Mouse (Mus musculus): Measurements from ENCODE around the gene Gbp8. TPM values are rescaled to one million over a fixed set of nuclear protein-coding genes. Genes with fewer than 3 reads are reported as not detected.
"Not testable (repeated sequence)": the region's sequence is repeated elsewhere in the genome, so short reads cannot be mapped to it uniquely, and the experiment has no call there.

The Gbp8 gene
- total RNA-seq, 2 experiments from 2014 or later = 0.11 to 0.19 TPM

DNA sequence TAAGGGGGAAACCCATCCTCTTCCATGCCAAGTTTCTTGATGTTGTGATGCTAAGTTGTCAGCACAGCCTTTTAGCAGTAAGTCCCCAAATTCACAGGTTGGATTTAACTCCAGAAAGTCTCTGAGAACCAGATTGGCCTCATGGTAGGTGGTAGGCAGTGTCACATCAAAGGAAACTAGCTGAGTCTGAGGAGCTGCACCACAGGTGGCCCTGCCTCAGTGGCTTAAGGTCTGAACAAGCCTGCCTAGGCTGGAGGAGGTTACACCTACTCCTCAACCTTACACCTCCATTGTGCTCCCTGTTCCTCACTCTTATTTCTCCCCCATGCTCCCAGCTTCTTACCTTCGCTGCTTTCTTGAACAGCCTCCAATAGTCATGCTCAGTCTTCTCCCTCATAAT is 76.0 kb downstream of the Gbp8 start:
- DNase-seq = no peak
- intact Hi-C loops (cut with DNase I) = no loop called here

DNA sequence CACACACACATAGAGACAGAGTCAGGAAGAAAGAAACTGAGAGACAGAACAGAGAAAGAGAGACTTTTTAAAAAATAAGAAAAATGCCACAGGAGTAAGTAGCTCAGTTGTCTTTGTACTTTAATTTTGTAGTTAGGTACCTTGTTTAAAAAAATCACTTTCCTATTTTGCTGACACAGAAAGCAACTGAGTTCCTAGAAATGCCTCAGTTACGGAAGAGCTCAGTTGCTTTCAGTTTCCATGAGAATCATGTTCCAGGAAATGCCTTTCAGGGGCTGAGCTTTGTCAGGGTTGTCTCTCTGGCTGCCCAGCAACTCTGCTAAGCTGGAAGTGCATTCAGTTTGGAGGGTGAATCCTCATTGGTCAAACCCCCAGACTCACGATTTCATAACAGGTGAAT is 76.9 kb downstream of the Gbp8 start:
- intact Hi-C loops (cut with DNase I); DNase-seq: not testable (repeated sequence)

DNA sequence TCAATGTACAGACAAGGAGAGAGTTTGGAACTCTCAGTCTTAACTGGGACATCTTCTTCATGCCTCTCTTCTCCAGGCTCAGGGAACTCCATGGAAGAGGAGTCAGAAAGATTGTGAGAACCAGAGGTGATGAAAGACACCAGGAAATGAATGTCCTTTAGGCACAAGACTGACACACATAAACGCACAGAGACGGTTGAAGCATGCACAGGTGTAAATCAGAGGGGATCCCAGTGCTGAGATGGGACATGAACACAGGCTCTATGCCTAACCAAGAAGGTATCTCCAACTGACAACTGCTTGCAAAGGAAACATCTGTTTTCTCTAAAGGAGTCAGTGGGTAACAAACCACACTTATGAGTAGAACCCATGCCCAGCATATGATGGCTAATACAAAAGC is 79.1 kb downstream of the Gbp8 start:
- intact Hi-C loops (cut with DNase I) = no loop called here

DNA sequence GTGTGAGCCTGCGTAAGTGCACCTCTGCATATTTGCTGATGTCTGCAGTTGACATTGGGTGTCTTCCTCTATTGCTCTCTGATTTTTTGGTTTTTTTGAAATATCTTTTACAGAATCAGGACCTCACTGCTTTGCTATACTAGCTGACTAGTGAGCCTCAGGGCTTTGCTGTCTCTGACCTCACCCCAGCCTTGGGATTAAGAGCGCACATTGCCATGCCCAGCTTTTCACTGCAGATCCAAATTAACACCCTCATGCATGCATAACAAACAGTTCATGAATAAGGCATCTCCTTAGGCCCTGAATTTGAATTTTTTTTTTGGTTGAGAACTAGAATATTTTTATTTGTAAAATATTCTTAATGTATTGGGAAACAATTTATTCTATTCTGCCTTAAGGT is 84.1 kb downstream of the Gbp8 start:
- no peak for DNase-seq
- intact Hi-C loops (cut with DNase I) = no loop called here

More for the DNA sequence above, 79.1 kb downstream of the Gbp8 start:
- no peak for DNase-seq

DNA sequence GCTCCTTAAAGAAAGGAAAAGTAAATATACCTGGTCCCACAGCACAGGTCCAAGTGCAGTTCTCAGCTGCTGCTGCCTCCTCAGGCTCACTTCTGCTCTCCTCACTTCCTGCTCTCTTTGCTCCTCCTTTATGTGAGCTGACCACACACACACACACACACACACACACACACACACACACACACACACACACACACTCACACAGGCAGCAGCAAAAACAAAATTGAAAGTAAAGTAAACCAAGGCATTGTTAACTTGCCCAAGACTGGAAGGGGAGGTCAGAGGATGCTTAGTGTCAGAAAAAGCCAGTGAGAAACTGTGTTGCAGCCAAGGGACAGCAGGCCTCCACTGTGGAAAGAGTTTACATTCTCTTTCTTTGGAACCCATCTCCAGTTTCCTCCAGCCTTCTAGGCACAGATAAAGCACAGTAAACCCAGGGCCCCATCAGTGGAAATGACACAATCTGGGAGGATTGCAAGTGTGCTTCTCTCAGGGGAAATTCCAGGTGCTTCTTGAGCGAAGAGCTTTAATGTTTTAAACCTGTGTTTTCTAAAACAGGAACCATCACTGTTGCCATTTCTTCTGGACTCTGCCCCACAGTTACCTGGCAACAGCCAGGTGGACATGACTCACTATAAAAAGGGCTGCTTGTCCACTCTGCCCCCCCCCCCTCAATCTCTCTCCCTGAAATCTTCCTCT is 85.7 kb downstream of the Gbp8 start:
- intact Hi-C loops (cut with DNase I); DNase-seq: not testable (repeated sequence)

DNA sequence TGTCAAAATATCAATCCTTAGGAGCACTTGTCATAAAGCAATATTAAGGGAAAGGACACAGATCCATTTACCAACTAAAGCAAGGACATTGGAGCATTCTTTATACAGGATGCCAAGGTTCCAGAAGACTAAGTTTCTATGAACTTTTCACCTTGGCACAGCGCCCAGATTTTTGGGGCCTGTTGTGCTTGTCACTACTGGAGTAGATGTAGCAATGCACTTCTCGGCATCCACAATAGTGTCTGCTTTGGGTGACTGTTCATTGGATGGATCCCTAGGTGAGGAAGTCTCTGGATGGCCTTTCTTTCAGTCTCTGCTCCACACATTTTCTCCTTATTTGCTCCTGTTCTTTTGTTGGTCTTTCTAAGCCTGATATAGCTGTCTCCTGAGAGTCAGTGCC is 107.0 kb downstream of the Gbp8 start:
- DNase-seq = no peak
- intact Hi-C loops (cut with DNase I) = no loop called here

DNA sequence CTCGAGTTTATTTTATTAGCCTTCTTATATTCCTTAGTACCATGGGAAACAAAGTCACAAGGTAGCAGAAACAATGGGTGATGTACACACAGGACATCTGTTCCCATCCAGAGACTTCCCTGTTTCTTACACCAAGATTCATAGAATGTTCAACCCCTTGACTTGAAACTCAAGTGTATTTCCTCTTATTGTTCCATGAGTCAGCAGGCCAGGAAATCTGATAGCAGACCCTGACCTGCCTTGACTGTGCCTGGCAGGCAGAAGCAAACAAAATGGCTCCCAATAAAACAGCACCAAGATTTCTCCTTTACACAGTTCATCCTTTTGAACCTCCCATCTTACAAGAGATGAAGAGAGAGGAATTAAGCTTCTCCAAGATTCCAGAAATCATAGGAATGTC is 126.8 kb downstream of the Gbp8 start:
- no peak for DNase-seq
- intact Hi-C loops (cut with DNase I) = no loop called here

DNA sequence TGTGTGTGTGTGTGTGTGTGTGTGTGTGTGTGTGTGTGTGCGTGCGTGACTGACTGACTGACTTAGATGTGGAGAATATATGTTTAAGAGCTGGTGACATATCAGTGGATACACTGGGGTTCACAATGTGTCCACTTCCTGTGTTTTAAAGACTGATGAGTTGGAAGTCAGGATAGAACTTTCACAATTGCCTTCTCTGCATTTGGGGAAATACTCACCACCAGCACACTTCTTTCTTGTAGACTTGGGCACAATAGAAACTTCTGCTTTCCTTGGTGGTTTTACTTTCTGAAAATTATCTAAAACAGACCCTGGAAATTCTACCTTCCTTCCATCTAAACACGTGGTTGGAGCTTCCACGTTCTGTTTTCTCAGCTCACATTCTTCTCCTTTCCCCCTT is 127.8 kb downstream of the Gbp8 start:
- DNase-seq = no peak
- intact Hi-C loops (cut with DNase I) = no loop called here

DNA sequence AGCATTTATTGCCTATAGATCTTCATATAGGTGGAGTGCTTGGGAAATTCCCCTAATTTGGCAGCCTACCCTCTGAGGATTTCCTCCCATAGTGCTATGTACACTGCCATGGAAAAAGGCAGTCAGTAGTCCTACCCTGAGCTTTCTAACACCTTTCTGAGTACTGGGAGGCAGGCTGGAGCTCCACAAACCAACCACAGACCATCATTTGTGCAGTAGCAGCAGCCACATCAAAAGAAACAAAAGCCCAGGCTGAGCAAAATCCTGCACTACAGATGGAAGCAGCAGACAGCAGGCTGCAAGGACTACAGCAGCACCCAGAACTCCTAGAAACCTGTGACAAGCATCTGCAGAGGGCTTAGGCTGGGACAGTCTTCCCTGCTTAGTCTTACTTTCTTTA is 129.0 kb downstream of the Gbp8 start:
- no peak for DNase-seq
- intact Hi-C loops (cut with DNase I) = no loop called here

DNA sequence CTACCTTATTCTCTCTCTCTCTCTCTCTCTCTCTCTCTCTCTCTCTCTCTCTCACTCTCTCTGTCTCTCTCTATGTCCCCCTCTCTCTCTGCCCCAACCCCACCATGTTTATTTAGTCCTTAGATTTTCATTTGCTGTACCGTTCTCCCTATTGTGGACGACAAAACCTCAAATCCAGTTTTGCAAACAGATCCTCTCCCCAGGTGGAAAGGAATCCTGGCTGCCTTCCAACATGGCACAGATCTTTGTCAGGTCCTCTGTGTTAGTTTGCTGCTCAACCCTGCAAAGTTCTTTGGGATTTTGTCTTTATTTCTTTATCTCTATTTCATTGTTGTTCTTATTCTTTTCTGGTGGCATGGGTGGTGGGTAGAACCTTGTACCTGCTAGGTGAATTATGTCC is 149.9 kb downstream of the Gbp8 start:
- DNase-seq = no peak
- intact Hi-C loops (cut with DNase I) = loop anchor here (5.0 kb wide), 1 partner anchor 168 kb away; no protein-coding TSS in a partner anchor

DNA sequence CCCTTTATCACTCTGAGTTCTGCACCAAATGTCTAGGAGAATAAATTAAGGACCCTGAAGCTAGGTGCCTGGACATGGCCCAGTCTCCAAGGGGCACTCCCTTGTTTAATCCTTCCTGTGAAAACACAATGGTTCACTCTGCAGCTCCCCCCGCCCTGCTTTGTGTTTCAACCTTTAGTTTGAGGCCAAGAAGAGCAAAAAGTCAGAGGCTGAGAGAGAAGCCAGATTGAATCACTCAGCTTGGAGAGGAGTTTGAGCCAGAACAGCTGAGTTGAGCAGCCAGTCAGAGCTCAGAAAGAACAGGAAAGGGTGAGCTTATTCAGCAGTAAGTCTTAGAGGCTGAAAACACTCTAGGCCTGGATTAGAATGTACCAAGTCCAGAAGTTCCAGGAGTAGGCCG is 151.3 kb downstream of the Gbp8 start:
- DNase-seq = peak in 1 of 2 experiments; percentile 24
- intact Hi-C loops (cut with DNase I) = loop anchor here (5.0 kb wide), 1 partner anchor 169 kb away; no protein-coding TSS in a partner anchor

DNA sequence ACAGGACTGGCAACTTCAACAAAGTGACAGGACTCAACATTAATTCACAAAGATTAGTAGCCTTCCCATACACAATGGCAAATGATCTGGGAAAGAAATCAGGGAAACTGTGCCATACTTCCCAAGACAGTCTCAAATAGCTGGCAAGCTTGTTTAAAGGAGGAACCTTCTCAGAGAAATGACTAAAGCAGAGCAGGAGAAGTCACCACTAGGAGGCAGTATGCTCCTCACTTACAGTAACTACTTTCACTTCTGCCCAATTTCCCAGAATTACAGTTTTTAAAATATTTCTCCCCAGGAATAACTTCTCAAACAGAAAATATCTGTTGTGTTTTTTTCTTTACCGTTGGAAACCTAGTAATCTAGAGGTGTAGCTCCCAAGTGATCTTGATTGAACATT is 152.6 kb downstream of the Gbp8 start:
- intact Hi-C loops (cut with DNase I) = loop anchor here (1.0 to 5.0 kb wide), 2 partner anchors 171 to 336 kb away; no protein-coding TSS in a partner anchor
- DNase-seq = peak; percentile 32 to 37

DNA sequence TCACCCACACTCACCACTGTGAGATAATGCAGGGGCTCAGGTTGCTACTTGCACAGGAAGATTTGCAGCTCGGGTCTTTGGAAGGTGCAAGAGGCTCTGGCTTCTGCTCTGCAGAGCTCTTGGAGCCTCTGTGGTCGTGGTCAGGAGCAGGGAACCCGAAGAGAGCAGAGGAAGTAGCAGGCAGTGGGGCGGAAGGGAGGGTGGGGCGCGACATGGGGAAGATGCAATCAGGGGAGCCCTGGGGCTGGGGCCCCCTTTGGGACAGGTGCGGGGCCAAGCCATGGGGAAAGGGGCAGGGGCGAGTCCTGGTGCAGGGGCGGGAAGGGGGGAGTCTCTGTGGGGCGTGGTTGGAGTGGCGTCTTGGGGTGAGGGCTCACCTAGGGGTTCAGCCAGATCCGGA is 156.8 kb downstream of the Gbp8 start, which contains the start of gene Abcg3:
Abcg3 (minus strand) TSS at position 184 of the 400 bp plus-strand sequence.
- intact Hi-C loops (cut with DNase I) = no loop called here
- DNase-seq = no peak

DNA sequence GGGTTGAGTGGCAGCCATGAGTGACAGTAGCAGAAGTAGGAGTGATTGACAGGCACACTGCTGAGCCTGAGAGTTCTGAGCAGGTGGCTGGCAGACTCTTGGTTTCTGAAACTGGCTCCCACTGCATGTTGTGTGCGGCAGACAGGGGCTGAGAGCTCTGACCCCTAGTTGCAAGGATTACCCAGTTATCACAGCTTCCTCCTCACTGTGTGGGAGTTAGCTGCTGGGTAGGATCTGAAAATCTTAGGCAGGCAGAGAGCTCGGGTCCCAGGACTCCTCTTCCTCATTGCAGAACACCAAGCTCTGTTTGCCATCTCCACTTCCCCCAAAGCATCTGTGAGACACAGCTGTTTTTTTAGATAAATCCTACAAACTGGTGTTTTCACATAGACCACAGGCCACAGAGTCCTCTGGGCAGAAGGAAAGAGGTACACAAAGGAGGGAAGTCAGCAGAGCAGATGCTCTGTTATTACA is 160.3 kb downstream of the Gbp8 start:
- intact Hi-C loops (cut with DNase I) = no loop called here
- DNase-seq = no peak

Other genes with a start within 250 kb of the Gbp8 start
- under 1 TPM; 0.08 to 0.30 TPM for gene Abcg3, start 156.8 kb downstream of the Gbp8 start, total RNA-seq (2021)
- gene Gbp9, start within 50 bp of the Gbp8 start, total RNA-seq (2021) = 10 to 100 TPM in 1 of 2 experiments, 1 to 10 TPM in 1; 9.9 to 11.0 TPM
- 10 to 100 TPM in 1 of 2 experiments, 1 to 10 TPM in 1; 9.0 to 10.6 TPM for gene Gbp4, start within 50 bp of the Gbp8 start, total RNA-seq (2021)
- gene Gbp10, start 100.0 kb upstream of the Gbp8 start, total RNA-seq (2021) = under 1 TPM; 0.27 to 0.97 TPM
- gene Gm43302, start 154.2 kb upstream of the Gbp8 start, total RNA-seq (2021) = under 1 TPM in 1 of 2 experiments, not detected in 1; 0.49 TPM
- gene Gbp6, start 154.2 kb upstream of the Gbp8 start, total RNA-seq (2021) = 1 to 10 TPM; 7.9 to 8.8 TPM

Data from heart, postnatal 36 days (tissue).